Mouse (Mus musculus): ENCODE measurements around the gene Ccdc42.

The Ccdc42 gene

DNA sequence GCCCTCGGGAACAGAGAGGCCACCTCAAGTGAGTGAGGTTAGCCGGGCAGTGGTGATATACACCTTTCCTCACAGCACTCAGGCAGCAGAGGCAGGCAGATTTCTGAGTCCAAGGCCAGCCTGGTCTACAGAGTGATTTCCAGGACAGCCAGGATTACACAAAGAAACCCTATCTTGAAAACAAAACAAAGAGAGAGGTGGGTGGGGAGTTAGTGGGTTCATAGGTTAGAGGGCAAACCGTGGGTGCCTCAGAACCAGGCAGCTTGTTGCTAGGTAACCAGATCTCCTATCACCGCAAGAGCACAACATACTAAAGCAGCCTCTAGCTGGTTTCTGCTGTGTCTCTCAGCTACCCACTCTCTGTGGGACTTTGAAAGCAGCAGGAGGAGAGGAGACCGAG, at the start of gene Ccdc42:
Ccdc42 (plus strand) TSS at position 301 of the 400 bp plus-strand sequence.
- DNase-seq: no peak

DNA sequence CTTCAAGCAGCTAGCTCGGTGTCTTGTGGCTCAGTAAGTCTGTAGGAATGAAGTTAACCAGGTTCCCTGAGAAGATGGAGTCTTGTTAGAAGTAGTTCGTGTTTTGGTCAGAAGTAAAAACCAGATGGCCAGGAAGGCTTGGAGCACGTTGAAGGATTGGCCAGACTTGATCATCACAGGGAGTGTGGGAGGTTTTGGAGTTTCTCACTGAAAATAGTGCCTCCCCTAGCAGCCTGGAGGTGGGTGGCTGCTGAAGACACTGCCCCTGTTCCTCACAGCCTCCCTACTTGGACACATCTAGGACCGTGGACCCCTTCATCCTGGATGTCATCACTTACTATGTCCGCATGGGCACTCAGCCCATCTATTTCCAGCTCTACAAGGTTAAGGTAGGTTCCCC, 47.2 kb upstream of the Ccdc42 start:
- DNase-seq: no peak

DNA sequence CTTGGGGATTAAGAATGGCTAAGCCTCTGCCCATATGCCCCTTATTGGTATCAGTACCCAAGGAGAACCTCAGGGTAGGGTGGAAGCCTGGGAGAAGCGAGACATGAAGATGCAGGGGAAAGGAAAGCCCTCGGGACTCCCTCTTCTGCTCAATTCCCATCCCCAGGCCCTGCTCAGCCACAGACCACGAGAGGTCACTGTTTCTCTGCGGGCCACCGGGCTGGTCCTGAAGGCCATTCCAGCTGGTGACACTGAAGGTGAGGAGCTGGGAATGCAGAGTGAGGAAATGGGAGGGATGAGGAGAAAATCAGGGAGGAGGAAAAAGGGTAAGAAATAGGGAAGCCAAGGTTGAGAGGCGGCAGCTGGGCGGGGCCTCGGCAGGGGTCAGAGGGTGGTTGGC, 42.3 kb upstream of the Ccdc42 start:
- DNase-seq: peak; percentile 53

DNA sequence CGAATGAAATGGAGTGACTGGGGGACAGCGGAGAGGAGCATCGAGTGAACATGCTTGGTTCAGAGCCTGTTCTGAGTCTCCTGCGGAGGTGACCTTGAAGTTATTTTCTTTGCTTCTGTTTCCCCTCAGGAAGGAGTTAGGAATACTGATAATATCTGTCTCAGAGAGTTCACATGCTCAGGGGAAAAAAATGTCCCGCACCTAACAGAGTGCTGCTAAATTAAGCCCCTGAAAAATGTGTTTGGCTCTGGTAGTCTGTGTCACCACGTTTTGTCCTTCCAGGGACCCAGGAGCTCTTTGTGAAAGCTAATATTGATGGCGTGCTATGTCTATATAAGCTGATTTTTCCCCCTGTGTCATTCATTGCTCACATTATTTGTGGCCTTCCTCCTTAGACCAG, 41.6 kb upstream of the Ccdc42 start:
- no peak for DNase-seq

- DNase-seq: no peak
These were observed 41.1 kb upstream of the Ccdc42 start for GRCm38 (mm10) chr11:68545682-68546222.

GRCm38 (mm10) chr11:68547484-68547883, 39.3 kb upstream of the Ccdc42 start:
- peak; percentile 44 for DNase-seq

GRCm38 (mm10) chr11:68549597-68549996, 37.2 kb upstream of the Ccdc42 start:
- no peak for DNase-seq

DNA sequence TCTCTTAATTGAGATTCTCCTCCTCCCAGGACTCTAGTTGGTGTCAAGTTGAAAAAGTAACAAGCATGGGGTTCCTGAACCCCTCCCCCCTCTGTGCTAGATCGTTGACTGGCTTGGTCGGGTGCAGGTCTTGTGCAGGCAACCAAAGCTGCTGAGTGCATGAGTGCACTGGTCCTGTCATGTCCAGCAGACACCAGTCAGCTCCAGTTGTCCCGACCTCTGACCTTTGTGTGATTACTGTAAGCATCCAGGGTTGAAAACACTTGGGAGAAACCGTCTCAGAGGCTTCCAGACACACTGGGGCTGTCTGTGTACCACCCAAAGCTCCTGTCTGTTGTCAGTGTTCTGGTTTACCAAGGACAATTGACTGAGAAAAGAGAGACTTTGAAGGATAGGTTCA, 36.5 kb upstream of the Ccdc42 start:
- DNase-seq: peak; percentile 20

- peak; percentile 65 for DNase-seq
These were observed 32.8 kb upstream of the Ccdc42 start for GRCm38 (mm10) chr11:68553981-68554471.

GRCm38 (mm10) chr11:68555918-68556584, 30.8 kb upstream of the Ccdc42 start, which contains the start of gene Mfsd6l:
Mfsd6l (plus strand) TSS chr11:68556186.
- peak; percentile 78 for DNase-seq

- DNase-seq: no peak
These were observed 27.3 kb upstream of the Ccdc42 start for GRCm38 (mm10) chr11:68559546-68559945.

- DNase-seq: no peak
These were observed 24.6 kb upstream of the Ccdc42 start for GRCm38 (mm10) chr11:68561957-68562950.

DNA sequence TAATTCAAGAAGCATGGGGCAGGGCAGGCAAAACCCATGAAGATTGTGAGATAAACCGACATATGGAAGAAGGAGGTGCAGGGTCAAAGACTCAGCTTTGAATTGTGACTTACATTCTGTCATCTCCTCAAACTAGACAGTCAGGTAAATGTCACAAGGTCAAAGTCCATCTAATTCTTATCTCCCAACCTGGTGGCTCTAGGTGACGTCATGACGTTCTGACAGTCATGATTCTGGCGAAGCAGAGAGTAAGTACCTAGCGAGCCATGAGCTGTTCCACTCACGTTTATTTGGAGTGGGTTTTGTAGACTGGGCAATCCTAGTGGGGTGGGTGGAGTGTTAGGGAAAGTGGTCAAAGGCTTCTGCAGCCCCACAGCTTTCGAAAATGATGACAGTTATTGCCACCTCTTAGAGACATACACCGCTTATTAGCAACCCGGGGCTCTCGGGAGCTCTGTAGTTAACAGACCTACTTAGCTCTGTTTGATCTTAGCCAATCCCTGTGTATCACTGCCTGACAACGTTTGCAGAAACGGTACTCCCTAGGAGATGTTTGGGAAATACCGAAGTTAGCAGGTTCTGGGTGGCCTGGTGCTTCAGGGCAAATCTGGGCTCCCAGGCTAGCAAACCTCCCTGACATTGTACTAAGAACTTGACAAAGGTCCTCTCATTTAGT, 22.3 kb upstream of the Ccdc42 start:
- no peak for DNase-seq

DNA sequence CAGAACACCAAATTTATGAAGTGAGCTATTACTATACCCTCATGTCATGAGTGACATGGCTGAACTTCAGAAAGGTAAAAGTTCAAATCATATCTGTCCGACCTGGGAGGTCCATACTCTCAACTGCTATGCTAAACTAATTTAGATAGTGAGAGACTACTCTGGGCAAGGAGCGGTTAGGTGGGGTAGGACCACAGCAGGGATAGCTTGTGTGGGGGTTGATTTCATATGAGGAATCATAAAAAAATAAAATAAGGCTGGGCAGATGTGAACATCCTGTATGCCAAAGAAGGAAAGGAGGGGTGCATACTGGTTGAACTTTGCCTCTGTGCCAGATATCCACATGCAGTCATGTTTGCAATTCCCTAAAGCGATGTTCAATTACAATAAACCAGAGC, 21.8 kb upstream of the Ccdc42 start:
- DNase-seq: no peak

DNA sequence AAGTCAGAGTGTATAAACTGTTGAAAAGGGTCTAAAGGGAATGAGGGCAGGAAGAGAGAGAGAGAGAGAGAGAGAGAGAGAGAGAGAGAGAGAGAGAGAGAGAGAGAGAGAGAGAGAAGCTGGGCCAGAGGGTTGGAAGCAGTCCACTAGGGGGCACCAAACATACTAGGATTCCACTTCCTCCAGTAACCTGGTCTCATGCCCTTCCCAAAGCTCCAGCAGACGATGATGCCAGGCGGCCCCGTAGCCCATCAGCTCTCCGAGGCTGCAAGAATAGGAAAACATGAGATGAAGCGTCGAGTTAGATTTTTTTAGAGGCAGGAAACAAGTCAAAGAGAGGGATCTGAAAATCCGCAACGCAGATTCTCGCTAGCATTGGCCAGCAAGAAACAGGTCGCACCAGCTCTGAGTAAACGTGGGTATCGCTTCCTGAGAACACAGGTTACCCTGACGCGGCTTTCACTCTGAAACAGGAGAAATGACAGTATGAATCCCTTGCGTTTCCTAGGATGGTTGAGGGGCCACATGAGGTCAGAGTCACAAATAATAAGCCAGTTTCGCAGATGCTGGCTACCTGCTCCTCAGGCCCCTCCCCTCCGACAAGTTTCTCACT, 20.3 kb upstream of the Ccdc42 start:
- DNase-seq: peak; percentile 83

GRCm38 (mm10) chr11:68570861-68571260, 16.0 kb upstream of the Ccdc42 start:
- peak; percentile 21 for DNase-seq

DNA sequence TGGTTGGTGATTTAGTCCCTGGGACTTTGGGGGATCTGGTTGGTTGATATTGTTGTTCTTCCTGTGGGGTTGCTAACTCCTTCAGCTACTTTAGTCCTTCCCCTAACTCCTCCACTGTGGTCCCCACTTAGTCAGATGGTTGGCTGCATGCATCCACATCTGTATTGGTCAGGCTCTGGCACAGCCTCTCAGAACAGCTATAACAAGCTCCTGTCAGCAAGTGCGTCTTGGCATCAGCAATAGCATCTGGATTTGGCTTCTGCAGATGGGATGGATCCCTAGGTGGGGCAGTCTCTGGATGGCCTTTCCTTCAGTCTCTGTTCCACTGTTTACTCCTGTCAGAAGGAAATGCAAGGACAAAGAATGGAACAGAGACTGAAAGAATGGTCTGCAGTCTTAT, 9.7 kb upstream of the Ccdc42 start:
- no peak for DNase-seq

GRCm38 (mm10) chr11:68579462-68579881, 7.3 kb upstream of the Ccdc42 start:
- peak; percentile 35 for DNase-seq

DNA sequence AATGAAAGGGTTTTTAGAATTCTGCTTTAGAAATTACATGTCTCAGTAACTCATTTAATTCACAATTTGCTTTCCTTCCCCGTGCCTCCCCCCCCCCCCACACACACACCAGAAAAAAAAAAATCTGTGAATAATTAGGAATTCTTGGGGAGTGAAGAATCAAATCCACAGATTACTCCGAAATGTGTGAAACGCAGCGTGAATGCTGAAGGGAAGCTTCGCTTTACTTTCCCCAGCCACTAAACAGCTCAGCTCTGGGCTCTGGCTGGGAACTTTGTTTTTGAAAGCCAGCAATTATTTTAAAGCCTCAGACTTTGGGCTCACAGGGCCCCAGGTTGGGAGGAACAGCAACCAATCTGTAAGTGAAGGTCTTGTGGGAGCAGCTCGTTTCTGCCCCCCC, 6.3 kb upstream of the Ccdc42 start:
- no peak for DNase-seq

DNA sequence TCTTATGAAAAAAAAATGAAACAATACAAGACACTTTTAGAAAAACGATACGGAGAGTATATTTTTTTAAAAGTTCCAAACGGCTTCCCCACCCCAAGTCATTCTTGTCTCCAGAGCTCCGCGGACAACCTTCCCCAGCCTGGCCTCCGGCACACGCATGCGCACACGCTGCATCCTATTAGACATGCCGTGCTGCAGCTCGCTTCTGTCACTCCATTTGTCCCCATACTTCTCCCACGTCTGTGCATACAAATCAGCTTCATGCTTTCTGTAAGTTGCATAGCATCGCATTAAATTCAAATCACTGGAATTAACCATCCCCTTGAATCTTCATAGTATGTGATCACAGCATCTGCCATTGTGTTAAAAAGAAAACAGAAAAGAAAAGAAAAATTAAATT, 3.6 kb upstream of the Ccdc42 start:
- peak; percentile 28 for DNase-seq

- no peak for DNase-seq
These were observed 2.8 kb upstream of the Ccdc42 start for GRCm38 (mm10) chr11:68583906-68584480.

- DNase-seq: no peak
These were observed 931 bp upstream of the Ccdc42 start for GRCm38 (mm10) chr11:68585890-68586289.

All from lung, postnatal 14 days (tissue).